Mouse (Mus musculus) stomach, postnatal 0 days (tissue): ENCODE measurements around the gene Itga6.

Experiments
- CTCF ChIP-seq: IDR thresholded peaks from 2 replicates; pipeline ENCODE4 v1.5.1; 2016; ENCODE audit warnings: antibody characterized with exemption, low read depth, mild to moderate bottlenecking, moderate library complexity
- EP300 ChIP-seq: optimal IDR thresholded peaks from 2 replicates; pipeline ENCODE3; 2016; ENCODE audit warnings: antibody characterized with exemption

GRCm38 (mm10) chr2:71751863-71752262, 6.4 kb downstream of the Itga6 start:
- TF ChIP-seq CTCF: no peak
- TF ChIP-seq EP300: no peak
